Mouse (Mus musculus) spleen, postnatal 4 days (tissue): ENCODE measurements around the gene A930018P22Rik.
A peak's percentile ranks its signal among the peaks of the same experiment; 100 is the strongest.
"Not testable (repeated sequence)": the region's sequence is repeated elsewhere in the genome, so short reads cannot be mapped to it uniquely, and the experiment has no call there.

Source experiments
- DNase-seq, 2 experiments: peaks; one replicate each; pipeline ENCODE4 v3.0.0; 2022; ENCODE audit warnings: low spot score in 2 of 2

A930018P22Rik gene

DNA sequence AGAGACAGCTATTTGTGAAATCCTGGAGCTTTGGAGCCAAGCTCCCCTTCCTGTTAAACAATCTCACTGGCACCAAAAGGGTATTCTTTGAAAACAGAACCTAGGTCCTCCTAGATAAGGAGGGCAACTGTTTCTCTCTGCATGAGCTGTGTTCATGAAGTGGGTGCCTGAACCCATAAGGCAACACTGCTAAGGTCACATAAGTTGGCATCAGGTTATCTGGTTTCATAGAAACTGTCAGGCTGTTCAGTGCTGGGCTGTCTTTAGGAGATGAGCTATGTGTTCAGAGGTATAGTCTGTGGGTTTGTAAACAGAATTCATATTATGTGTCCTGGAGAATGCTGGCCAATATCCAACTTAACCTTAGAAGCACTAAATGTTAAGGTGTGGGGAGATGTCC lies 5.4 kb upstream of the A930018P22Rik start:
- not testable (repeated sequence) for DNase-seq

DNA sequence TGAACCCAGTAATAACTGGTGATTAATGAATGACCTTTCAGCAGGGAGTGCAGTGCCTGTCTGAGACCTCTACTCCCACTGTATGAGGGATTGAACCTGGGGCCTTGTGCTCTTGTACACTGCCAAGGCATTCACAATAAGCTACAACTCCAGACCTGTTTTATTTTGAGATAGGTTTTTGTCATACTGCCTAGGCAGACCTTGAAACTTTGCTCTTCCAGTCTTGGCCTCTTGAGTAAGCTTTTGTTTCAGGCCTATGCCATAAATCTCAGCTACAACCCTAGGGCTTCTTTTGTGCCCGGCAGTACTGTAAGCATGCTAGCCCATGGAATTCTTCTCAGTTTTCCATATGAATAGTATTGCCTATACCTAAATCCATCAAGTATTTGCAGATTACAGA lies 3.5 kb upstream of the A930018P22Rik start:
- DNase-seq: no peak

DNA sequence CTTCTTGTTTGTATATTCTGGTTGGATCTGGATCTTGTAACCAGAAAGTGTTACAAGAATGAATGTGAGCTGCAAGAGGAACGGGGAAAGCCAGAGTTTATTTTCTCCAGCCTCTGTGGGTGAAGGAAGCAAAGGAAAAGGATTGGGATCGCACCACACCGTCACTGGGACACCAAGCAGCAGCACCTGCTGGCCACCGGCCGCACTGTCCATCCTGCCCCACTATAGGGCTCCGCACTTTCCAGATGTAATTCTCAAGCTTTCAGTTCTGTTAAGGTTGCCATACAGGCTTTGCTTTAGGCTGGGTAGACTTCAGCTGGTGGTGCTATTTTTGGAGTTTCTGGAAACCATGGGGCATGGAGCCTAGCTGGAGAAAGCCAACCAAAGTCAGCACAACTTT lies 2.3 kb upstream of the A930018P22Rik start:
- no peak for DNase-seq

DNA sequence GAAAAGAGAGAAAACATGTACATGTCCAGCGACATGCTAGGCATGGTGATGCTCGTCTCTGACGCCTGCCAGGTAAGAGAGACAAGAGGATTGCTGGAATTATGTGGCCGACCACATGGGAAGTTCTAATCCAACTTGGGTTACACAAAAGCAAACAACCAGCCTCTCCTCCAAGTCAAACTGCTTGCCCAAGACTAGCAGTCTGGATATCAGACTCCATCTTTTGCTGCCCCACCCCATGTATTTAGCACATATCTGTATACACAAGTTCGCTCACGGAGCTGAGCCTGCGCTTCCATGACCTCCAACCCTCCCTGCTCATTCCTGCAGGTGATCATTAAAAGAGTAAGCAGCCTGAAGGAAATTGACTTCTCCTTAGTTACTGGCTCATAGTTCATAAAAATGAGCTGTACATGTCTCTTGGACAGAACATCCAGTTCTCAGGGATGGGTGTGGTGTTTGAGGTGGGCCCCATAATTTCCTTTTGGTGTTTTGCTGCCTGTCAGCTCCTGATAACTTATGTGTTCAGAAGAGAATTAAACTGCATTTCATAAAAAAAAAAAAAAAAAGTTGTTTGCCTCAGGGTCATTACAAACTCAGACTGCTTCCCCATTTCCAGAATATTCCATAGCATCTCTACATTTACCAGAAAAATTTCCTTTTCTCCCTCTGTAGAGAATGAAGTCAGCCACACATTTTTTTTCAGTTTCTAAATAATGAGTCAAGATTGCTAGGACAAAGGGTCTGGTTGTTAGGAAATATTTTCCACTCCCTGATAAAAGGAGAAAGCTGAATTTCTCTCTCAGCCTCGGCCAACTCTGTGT lies 676 bp upstream of the A930018P22Rik start:
- peak in 1 of 2 experiments; percentile 54 for DNase-seq

DNA sequence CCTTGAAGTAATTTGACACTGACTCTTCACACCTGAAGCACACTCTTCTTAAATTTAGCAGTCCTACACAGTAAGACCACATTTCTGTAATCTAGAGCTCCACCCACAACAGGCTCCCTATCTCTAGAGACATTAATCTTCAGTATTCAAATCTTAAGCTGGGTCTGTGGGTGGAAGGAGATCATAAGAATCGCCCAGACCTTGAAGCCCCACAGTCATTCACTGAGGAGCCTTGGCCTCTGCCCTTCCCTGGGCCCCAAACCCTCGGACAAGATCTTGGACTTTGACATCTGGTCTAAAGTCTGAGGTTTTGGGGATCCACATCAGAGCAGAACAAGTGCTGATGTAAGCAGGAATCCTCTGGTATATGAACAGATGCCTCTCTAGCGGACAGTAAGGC lies 971 bp downstream of the A930018P22Rik start:
- no peak for DNase-seq

DNA sequence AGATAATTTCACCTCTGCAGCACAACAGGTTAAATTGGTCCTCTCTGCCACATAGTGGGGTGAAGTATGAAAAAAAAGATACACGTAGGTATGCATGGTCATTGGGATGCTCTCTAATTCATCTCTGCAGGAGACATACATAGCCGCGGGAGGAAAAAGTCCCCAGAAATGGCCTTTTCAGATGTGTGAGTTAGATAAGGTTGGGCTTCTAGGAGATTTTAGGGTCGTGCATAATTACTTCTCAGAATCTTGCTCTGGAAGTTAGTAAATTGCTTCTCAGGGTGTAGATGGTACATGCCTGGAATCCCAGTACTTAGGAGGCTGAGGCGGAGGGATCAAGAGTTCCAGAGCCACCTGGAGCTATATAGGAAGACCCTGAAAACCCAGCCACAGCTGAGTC lies 1.5 kb downstream of the A930018P22Rik start:
- DNase-seq: no peak

DNA sequence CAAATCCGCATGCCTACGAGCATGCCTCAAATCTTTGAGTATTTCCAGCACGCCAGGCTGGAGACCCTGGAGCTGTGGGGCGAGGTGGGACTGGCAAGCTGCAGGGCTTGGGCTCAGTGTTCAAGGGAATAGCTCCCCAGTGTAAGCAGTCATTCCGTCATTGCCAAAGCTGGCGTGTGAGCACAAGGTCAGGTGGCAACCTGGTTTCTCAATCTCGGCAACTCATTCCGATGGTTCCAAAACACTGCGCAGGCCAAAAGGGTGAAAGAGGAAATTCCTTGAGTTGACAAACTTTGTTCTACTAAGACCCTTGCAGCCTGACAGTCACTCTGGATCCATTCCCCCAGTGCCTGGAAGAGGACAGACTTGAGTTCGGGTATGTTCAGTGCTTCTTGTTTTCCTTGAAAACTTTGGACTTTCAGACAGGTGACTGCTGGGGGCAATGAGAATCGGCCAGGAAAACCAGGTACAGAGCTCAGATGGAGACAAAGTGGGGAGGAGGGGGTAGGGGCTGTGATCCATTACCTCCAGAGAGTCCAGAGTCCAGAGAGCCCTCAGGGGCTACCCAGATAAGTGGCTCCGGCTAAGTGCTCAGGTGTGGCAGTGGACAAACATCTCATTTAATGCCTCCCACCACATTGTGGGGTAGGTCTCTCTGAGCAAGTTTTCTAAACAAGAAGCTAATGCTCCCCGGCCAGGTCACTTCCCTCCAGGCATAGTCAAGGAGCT lies 6.4 kb downstream of the A930018P22Rik start:
- DNase-seq: no peak

DNA sequence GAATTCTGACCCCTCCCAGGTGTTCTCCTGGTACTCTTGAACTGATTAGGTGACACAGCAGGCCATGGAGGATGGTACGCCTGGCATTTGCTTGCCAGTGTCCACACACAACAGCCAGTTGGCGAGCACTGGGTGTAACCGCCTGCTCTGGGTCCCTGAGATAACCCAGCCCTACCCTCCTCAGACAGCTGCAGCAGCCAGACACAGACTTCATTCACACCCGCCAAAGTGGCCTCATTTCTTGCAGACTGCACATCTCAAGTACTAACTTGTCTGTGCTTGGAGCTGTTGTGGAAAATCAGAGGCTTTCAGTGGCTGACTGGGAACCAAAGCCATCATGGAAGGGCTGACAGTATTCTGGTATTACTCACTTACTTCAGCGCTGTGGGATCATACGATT lies 7.6 kb downstream of the A930018P22Rik start:
- peak; percentile 80 to 82 for DNase-seq

DNA sequence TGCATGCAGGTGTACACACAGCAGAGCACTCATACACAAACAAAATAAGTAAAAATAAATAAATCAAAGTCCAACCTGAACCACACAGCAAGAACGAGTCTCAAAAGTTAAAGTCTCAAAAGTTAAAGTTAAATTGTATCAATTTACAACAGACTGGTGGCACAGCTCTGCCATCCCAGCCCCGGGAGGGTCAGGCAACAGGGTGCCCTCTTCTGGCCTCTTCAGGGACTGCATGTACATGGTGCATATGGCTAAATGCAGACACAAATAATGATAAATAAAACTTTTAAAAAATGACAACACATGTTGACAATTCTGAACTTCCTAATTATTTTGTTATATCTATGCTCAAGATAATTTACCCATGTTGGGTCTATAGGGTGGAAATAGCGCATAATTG lies 8.4 kb downstream of the A930018P22Rik start:
- peak; percentile 88 to 95 for DNase-seq

DNA sequence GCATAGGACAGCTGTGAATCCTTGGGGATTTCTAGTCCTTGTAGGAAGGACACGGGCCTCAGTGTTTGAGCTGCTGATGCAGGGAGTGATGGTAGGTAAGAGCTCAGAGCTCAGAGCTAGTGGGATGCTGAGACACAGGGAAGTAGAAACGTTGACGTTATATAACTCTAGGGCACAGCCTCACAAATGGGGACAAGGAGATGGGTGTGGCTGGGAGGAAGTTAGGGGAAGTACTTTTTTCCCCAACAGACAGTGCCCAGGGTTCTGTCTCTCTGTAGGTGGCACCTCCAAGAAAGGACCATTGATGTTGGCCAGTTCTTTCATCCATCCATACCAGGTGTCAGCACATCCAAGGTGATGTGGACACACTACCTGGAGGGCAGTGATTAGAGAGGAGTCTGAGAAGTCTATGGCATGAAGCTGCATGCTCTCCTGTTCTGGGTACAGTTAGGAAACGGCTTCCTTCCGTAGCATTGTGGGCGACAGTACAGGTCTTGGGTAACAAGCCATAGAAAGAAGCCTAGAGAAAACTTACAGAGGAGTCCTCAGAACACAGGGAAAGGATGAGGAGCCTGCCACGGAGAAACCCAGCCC lies 9.8 kb downstream of the A930018P22Rik start:
- no peak for DNase-seq

DNA sequence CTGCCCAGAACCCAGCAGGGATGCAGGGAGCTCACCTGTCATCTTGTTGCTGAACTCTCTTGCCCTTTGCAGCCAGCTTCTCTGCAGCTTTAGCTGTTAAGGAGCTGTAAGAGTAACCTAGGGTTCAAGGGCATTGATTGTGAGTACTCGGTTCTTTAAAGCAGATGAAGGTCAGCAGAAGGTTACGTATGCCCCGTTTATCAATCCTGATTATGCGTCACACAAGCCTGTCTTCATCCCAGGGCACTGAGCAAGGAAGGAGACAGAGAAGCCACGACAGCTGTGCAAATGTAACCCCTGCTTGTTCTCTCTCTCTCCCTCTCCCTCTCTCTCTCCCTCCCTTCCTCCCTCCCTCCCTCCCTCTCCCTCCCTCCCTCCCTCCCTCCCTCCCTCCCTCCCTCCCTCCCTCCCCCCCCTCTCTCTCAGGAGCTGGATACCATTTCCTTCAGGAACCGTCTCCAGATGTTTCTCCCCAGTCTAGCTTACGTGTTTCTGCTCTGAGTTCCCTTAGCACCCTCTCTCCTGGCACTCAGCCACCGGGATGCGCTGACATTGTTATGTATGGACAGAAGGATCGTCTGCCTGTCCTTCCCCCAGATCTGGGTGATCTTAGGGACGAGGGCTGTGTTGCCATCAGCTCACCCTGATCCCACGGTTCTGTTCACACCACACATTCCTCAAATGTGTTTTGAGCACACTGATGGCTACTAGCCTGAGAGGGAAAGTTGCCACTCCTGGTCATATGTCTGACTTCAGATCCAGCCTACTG lies 10.7 kb downstream of the A930018P22Rik start:
- no peak for DNase-seq

DNA sequence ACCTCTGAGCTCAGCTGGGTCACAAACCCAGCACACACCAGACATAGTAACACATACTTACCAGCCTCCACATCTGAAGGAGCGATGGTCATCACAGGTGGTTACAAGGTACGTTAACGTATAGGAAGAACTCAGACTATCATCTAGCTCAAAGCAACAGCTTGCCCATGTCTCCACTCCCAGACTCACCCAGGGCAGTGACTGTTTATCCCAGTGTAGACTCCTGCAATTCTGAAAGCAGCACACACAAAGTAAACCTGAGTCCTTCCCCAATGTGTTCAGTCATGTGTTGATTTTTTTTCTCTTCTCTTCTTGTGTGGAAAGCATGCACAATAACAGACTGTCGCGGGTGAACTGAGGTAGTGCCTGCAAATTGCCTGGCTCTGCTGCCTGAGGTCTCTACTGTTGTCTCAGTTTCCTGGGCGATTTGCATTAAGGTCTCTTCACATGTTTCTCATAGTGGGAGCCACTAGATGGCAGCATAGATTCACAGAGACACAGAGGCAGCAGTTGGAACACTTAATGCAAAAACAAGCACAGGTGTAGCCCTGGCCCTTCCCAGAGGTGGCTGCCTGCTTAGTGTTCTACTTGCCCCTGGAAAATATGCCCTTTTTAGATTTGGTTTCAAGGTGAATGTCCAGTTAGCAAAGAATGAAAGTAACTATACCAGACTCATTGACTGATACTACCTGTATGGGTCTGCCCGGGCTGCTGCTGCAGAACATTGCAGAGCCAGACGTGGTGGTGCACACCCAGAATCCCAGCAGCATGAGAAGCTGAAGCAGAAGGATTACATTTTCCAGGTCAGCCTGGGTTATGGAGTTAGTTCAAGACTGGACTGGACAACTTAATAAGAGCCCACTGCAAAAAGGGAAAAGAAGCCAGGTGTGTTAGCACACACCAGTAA lies 11.8 kb downstream of the A930018P22Rik start:
- peak; percentile 61 to 75 for DNase-seq

DNA sequence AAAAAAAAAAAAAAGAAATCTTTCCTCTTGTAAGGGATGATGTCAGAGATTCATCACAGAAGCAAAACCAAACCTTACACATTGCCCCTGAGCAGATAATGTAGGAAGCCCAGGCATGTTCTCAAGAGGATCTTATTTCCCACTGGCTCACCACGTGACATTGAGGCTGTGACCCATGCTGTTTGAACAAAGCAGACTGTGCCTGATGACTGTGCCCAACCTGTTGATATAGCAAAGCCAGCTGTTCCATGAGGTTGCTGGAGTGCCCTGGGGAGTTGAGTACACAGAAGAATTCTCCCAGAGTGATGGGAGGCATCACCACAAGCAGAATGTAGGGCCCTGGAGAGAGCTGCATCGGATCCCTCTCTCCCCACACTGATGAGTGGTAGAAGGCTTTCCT lies 13.4 kb downstream of the A930018P22Rik start:
- DNase-seq: no peak

DNA sequence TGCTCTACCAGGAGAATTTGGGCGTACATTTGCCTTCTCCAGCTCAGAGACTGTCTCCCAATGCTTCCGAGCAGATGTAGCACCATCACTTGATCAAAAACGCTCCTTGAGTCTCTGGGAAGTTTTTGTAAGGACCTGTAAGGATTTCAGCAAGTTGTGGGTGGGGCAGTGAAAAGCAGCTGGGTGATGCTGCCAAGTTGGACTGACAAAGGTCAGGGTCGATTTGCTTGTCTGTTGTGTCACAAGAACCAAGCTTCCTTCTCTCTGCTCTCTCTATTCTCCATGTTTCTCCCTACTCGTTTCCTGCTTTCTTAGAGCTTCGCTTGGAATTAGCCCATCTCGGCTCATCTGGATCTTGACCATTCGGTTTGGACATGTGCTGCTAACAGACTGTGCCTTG lies 19.6 kb downstream of the A930018P22Rik start:
- DNase-seq: no peak

DNA sequence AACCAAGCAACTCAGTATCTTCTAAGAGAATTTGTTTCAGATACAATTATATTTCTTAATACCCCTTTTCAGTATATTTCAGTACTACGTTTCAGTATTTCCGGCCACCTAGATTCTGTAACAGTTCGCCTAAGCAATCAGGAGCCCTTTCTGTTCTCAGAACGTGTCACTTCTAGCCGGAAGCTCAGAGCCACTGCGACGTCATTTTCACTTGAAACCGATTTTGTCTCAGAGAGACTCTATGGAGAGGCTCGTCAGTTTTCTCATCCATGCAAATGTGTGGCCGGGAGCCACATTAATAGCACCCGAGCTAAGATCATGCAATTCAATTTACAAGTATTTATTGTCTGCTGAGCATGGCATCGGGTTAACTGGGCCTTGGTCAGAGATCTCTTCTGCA lies 21.4 kb downstream of the A930018P22Rik start:
- no peak for DNase-seq

DNA sequence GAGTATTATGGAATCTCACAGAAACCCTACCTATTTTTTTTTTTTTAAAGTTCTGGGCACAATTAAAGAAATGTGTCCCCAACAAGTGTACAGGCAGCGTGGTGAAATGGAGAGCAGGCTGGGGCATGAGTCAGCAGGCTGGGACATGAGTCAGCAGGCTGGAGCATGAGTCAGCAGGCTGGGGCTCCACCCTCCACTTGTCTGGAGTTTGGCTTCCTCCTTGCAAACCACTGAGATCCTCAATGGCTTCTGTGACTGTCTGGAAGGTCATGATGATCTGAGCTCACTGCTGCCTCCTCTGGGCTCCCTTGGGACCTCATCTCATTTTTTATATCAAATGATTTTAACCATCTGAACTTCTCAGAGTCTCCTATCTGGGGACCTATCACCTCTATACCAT lies 23.4 kb downstream of the A930018P22Rik start:
- peak; percentile 74 for DNase-seq

DNA sequence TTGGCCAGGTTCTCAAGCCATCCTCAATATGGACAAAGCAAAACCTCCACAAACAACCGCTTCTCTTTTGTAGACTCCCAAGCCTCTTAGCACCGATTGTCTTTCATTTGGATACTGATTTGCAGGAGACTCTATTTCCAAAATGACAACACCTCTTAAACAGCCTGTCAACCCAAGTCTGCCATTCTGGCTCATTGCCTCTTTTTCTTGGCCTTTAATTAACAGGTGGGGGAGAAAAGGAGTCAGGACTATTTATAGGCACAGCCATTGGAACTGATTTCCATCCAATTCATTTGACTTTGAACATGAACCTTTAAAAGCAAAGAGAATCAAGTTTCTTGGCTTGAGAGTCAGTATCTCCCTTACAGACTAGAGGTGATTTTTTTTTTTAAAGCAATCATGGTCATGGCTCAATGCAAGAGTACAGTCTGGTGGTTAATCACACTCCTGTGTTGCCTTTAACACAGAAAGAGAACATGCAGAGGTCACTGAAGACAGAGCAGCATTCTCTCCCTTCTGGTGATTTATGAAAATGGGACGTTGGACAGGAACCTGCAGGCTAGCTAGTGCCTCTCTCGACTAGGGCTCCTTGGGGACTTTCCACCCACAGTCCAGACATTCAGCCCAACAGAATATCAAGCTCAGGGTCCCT lies 25.5 kb downstream of the A930018P22Rik start:
- no peak for DNase-seq

DNA sequence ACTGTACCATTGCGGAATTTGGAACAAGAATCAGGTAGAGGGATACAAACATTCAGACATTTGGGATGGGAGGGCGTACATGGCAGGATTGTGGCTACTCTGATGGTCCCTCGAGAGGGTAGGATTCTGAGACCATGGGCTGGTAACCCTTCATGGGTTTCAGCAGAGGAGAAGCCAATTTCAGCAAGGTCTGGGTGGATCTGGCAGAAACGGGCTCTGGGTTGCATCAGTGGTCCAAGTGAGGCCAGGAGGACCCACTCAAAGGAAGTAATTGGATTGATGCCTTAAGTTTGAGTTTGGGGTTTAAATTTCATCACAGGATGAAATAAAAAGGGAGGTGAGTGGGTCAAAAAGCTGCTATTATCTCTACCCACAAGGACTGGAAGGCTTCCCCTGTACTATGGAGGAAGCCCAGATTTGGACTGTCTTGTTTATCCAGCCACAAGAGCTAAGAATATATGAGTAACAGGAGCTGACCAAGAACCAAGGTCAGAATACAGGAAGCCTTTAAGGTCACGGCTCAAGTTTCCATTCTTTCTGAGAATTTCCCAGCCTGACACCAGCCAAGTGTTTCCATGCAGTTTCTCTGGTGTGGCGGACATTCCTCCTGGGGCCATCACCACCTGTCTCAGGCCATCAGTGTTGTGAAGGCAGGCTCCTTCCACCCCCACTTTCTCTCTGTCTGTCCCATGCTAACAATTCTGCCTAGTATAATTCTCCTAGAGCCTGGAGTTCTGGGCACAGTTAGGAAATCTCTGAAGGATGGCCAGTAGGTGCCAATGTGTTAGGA lies 28.2 kb downstream of the A930018P22Rik start:
- no peak for DNase-seq

DNA sequence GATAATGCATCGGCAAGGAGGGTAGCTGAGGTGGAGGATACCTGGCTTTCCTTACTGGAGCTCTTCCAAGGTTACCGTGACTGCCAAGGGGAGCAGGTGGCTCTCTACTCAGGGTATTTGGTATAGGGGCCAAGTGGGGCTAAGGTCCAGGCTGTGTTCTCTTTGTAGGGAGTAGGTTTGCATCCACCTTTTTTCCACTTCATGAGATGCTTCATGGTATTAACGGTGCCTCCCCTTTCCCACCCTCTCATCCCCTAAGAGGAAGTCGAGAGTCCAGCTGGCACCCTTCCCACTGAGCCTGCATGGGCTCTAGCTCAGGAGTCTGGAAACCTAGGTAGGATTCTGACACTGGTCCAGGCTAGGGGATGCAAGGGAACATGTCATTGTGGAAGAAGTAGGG lies 30.8 kb downstream of the A930018P22Rik start:
- no peak for DNase-seq

DNA sequence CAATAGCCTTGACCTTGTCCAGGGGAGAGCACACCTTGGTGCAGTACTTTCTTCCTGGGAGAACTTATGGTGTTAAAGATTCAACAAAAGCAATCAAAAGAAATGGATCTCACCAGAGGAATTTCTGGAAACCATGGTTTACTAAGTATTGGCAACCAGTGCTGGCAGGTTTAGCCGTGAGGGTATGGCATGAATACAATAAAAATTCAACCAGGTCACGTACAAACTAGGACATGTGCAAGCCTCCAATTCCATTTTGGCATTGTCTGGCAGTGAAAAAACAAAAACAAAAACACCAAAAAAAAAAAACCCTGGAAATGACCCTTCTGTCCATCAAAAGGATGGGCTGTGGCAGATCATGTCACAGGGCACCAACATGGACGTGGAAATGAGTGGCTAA lies 31.3 kb downstream of the A930018P22Rik start:
- DNase-seq: no peak
